Mouse (Mus musculus) liver, adult 2 months (tissue): ENCODE data around the gene Sfpq.

Source experiments
- CTCF ChIP-seq: fragments of 200-500 bp; IDR thresholded peaks from 2 replicates; pipeline ENCODE4 v1.5.1; 2011; ENCODE audit warnings: low read depth, low read length, control low read depth
- POLR2A ChIP-seq: fragments of 200-500 bp; IDR thresholded peaks from 2 replicates; pipeline ENCODE4 v1.6.1; 2011; ENCODE audit warnings: low read length, control low read depth; ENCODE audit not compliant: insufficient read depth; ENCODE audit errors: extremely low read depth

GRCm38 (mm10) chr4:126986768-126987167 is 34.4 kb upstream of the Sfpq start:
- TF ChIP-seq CTCF = no peak
- no peak for TF ChIP-seq POLR2A
